Mouse (Mus musculus): ENCODE measurements at regions not wholly inside any gene's neighbourhood (a gene's known extent, or its start where the extent isn't known, plus 50 kb on each side); places are given as distances from the start of the nearest gene placed in this dataset.

DNA sequence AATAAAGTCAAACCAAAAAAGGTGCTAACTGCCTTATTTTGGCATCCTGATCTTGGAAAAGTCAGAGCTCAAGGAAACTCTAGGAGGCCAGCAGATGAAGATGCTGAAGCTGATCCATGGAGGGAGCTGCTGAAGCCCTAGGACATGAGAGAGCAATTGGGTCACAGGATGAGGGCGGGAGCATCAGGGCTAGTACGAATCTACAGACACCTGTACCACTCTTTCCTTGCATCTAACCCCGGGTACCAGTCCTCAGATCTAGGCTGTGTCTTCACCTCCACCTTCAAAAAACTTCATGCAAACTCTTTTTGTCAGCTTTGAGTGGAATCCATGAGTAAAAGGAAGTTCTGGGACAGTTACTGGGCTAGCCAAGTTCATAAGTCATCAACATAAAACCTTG is 63.1 kb upstream of the Satb1 start:
- no peak for TF ChIP-seq POLR2A (IDR thresholded peaks at IDR 0.05; ENCODE audit: low read depth, low read length)
- TF ChIP-seq CTCF (conservative IDR thresholded peaks at IDR 0.05; ENCODE audit: insufficient read depth, insufficient read length, low read depth, low read length) = no peak
